Mouse (Mus musculus): ENCODE data around the gene Sec24d. TPM values are rescaled to one million over a fixed set of nuclear protein-coding genes. Genes with fewer than 3 reads are reported as not detected.

Gene Sec24d
- polyA plus RNA-seq, 1 experiment: 3.4 TPM

- no peak for TF ChIP-seq CTCF (IDR thresholded peaks at IDR 0.05; ENCODE audit: control insufficient read depth, insufficient read depth, low read length)
- no peak for TF ChIP-seq POLR2A (IDR thresholded peaks at IDR 0.05; ENCODE audit: borderline replicate concordance, control insufficient read depth, low read depth, low read length)
- 92% methylated on average over 5 of the region's 5 CpGs for WGBS
- H3K27ac ChIP-seq (ENCODE audit: control insufficient read depth, insufficient read depth, low read depth, low read length, poor library complexity): no peak overlapping the region
- H3K4me3 ChIP-seq (replicated peaks; ENCODE audit: control insufficient read depth, low read depth, low read length): no peak overlapping the region
- no peaks in the 10 kb centered on the region for H3K4me1 ChIP-seq (ENCODE audit: control insufficient read depth, insufficient read depth, low read length)
These were observed 17.0 kb downstream of the Sec24d start for GRCm38 (mm10) chr3:123284284-123284683.

- TF ChIP-seq CTCF (IDR thresholded peaks at IDR 0.05; ENCODE audit: control insufficient read depth, insufficient read depth, low read length): no peak
- no peak for TF ChIP-seq POLR2A (IDR thresholded peaks at IDR 0.05; ENCODE audit: borderline replicate concordance, control insufficient read depth, low read depth, low read length)
- Histone ChIP-seq H3K4me1 (ENCODE audit: control insufficient read depth, insufficient read depth, low read length) (no peaks in the 10 kb centered on the region), H3K27ac (ENCODE audit: control insufficient read depth, insufficient read depth, low read depth, low read length, poor library complexity) (no peak overlapping the region), H3K4me3 (replicated peaks; ENCODE audit: control insufficient read depth, low read depth, low read length) (no peak overlapping the region)
These were observed 18.4 kb downstream of the Sec24d start for GRCm38 (mm10) chr3:123285649-123286048.

- H3K4me1 ChIP-seq (ENCODE audit: control insufficient read depth, insufficient read depth, low read length): no peaks in the 10 kb centered on the region
- WGBS: 71% methylated on average over 9 of the region's 9 CpGs
- TF ChIP-seq CTCF (IDR thresholded peaks at IDR 0.05; ENCODE audit: control insufficient read depth, insufficient read depth, low read length) (no peak), POLR2A (IDR thresholded peaks at IDR 0.05; ENCODE audit: borderline replicate concordance, control insufficient read depth, low read depth, low read length) (no peak)
- no peak overlapping the region for H3K4me3 ChIP-seq (replicated peaks; ENCODE audit: control insufficient read depth, low read depth, low read length)
- H3K27ac ChIP-seq (ENCODE audit: control insufficient read depth, insufficient read depth, low read depth, low read length, poor library complexity): no peak overlapping the region
These were observed 21.8 kb downstream of the Sec24d start for GRCm38 (mm10) chr3:123288856-123289570.

- Histone ChIP-seq H3K4me3 (replicated peaks; ENCODE audit: control insufficient read depth, low read depth, low read length) (no peak overlapping the region), H3K4me1 (ENCODE audit: control insufficient read depth, insufficient read depth, low read length) (no peaks in the 10 kb centered on the region), H3K27ac (ENCODE audit: control insufficient read depth, insufficient read depth, low read depth, low read length, poor library complexity) (no peak overlapping the region)
- no peak for TF ChIP-seq POLR2A (IDR thresholded peaks at IDR 0.05; ENCODE audit: borderline replicate concordance, control insufficient read depth, low read depth, low read length)
- TF ChIP-seq CTCF (IDR thresholded peaks at IDR 0.05; ENCODE audit: control insufficient read depth, insufficient read depth, low read length): no peak
These were observed 24.4 kb downstream of the Sec24d start for GRCm38 (mm10) chr3:123291670-123292069.

GRCm38 (mm10) chr3:123296654-123297053, 29.4 kb downstream of the Sec24d start:
- WGBS: 82% methylated on average over 11 of the region's 11 CpGs
- Histone ChIP-seq H3K4me3 (replicated peaks; ENCODE audit: control insufficient read depth, low read depth, low read length) (no peak overlapping the region), H3K4me1 (ENCODE audit: control insufficient read depth, insufficient read depth, low read length) (no peaks in the 10 kb centered on the region), H3K27ac (ENCODE audit: control insufficient read depth, insufficient read depth, low read depth, low read length, poor library complexity) (no peak overlapping the region)
- TF ChIP-seq CTCF (IDR thresholded peaks at IDR 0.05; ENCODE audit: control insufficient read depth, insufficient read depth, low read length) (no peak), POLR2A (IDR thresholded peaks at IDR 0.05; ENCODE audit: borderline replicate concordance, control insufficient read depth, low read depth, low read length) (no peak)

- H3K27ac ChIP-seq (ENCODE audit: control insufficient read depth, insufficient read depth, low read depth, low read length, poor library complexity): no peak overlapping the region
- no peaks in the 10 kb centered on the region for H3K4me1 ChIP-seq (ENCODE audit: control insufficient read depth, insufficient read depth, low read length)
- no peak overlapping the region for H3K4me3 ChIP-seq (replicated peaks; ENCODE audit: control insufficient read depth, low read depth, low read length)
- TF ChIP-seq CTCF (IDR thresholded peaks at IDR 0.05; ENCODE audit: control insufficient read depth, insufficient read depth, low read length): no peak
- no peak for TF ChIP-seq POLR2A (IDR thresholded peaks at IDR 0.05; ENCODE audit: borderline replicate concordance, control insufficient read depth, low read depth, low read length)
- WGBS: 85% methylated on average over 9 of the region's 9 CpGs
These were observed 31.0 kb downstream of the Sec24d start for GRCm38 (mm10) chr3:123298283-123298682.

GRCm38 (mm10) chr3:123301521-123301920, 34.3 kb downstream of the Sec24d start:
- TF ChIP-seq CTCF (IDR thresholded peaks at IDR 0.05; ENCODE audit: control insufficient read depth, insufficient read depth, low read length) (no peak), POLR2A (IDR thresholded peaks at IDR 0.05; ENCODE audit: borderline replicate concordance, control insufficient read depth, low read depth, low read length) (no peak)
- no peaks in the 10 kb centered on the region for H3K4me1 ChIP-seq (ENCODE audit: control insufficient read depth, insufficient read depth, low read length)
- H3K4me3 ChIP-seq (replicated peaks; ENCODE audit: control insufficient read depth, low read depth, low read length): no peak overlapping the region
- 86% methylated on average over 2 of the region's 2 CpGs for WGBS
- no peak overlapping the region for H3K27ac ChIP-seq (ENCODE audit: control insufficient read depth, insufficient read depth, low read depth, low read length, poor library complexity)

GRCm38 (mm10) chr3:123305611-123306010, 38.4 kb downstream of the Sec24d start:
- H3K27ac ChIP-seq (ENCODE audit: control insufficient read depth, insufficient read depth, low read depth, low read length, poor library complexity): no peak overlapping the region
- TF ChIP-seq CTCF (IDR thresholded peaks at IDR 0.05; ENCODE audit: control insufficient read depth, insufficient read depth, low read length) (no peak), POLR2A (IDR thresholded peaks at IDR 0.05; ENCODE audit: borderline replicate concordance, control insufficient read depth, low read depth, low read length) (no peak)
- no peaks in the 10 kb centered on the region for H3K4me1 ChIP-seq (ENCODE audit: control insufficient read depth, insufficient read depth, low read length)
- no peak overlapping the region for H3K4me3 ChIP-seq (replicated peaks; ENCODE audit: control insufficient read depth, low read depth, low read length)
- WGBS: 93% methylated on average over 15 of the region's 15 CpGs

- TF ChIP-seq CTCF (IDR thresholded peaks at IDR 0.05; ENCODE audit: control insufficient read depth, insufficient read depth, low read length) (no peak), POLR2A (IDR thresholded peaks at IDR 0.05; ENCODE audit: borderline replicate concordance, control insufficient read depth, low read depth, low read length) (no peak)
- WGBS: 82% methylated on average over 6 of the region's 6 CpGs
- Histone ChIP-seq H3K27ac (ENCODE audit: control insufficient read depth, insufficient read depth, low read depth, low read length, poor library complexity) (no peak overlapping the region), H3K4me3 (replicated peaks; ENCODE audit: control insufficient read depth, low read depth, low read length) (no peak overlapping the region), H3K4me1 (ENCODE audit: control insufficient read depth, insufficient read depth, low read length) (no peaks in the 10 kb centered on the region)
These were observed 40.2 kb downstream of the Sec24d start for GRCm38 (mm10) chr3:123307446-123307845.

All from bone marrow, adult 2 months (tissue).